Mouse (Mus musculus) ES-E14 (cell line): ENCODE measurements around the gene Mpeg1. TPM values are rescaled to one million over a fixed set of nuclear protein-coding genes. Genes with fewer than 3 reads are reported as not detected.
A peak's percentile ranks its signal among the peaks of the same experiment; 100 is the strongest.

Experiments
- DNase-seq: peaks from one replicate; pipeline ENCODE4 v3.0.0-alpha.2; 2013; ENCODE audit warnings: low read depth, low spot score
- H3K27ac ChIP-seq: 2 replicates; pipeline ENCODE4 v1.5.1; 2012; ENCODE audit warnings: low read depth, mild to moderate bottlenecking, low read length, moderate library complexity, mixed read lengths; ENCODE audit not compliant: poor library complexity, insufficient read depth, severe bottlenecking
- H3K36me3 ChIP-seq: 2 replicates; pipeline ENCODE4 v1.6.1; 2012; ENCODE audit warnings: mild to moderate bottlenecking, low read length, moderate library complexity, mixed read lengths; ENCODE audit not compliant: control insufficient read depth, poor library complexity, insufficient read depth, severe bottlenecking
- H3K4me1 ChIP-seq, 2 experiments: fragments of 150-350 bp in 1 of 2; sonication (generic) in 1 of 2; 2 replicates each; pipeline ENCODE4 v1.6.1; 2012; ENCODE audit warnings: low read length in 2 of 2, mild to moderate bottlenecking in 1 of 2, mixed read lengths in 1 of 2; ENCODE audit not compliant: control insufficient read depth in 2 of 2, insufficient read depth in 2 of 2, poor library complexity in 1 of 2
- H3K4me3 ChIP-seq, 2 experiments: fragments of 150-350 bp in 1 of 2; sonication (generic) in 1 of 2; 2 replicates each; pipeline ENCODE4 v1.5.1; 2012; ENCODE audit warnings: low read length in 2 of 2, low read depth in 1 of 2, mild to moderate bottlenecking in 1 of 2, mixed read lengths in 1 of 2; ENCODE audit not compliant: insufficient read depth in 1 of 2, poor library complexity in 1 of 2, severe bottlenecking in 1 of 2
- H3K9ac ChIP-seq: 2 replicates; pipeline ENCODE4 v1.6.1; 2012; ENCODE audit warnings: low read depth, mild to moderate bottlenecking, low read length, mixed read lengths; ENCODE audit not compliant: poor library complexity, insufficient read depth, severe bottlenecking
- H3K9me3 ChIP-seq: fragments of 150-350 bp; sonication (generic); 2 replicates; pipeline ENCODE4 v1.6.1; 2012; ENCODE audit warnings: low read depth, mild to moderate bottlenecking, low read length; ENCODE audit not compliant: control insufficient read depth, insufficient read depth
- CHD2 ChIP-seq: IDR thresholded peaks from 2 replicates; pipeline ENCODE4 v1.6.1; 2014; ENCODE audit warnings: mild to moderate bottlenecking, low read depth, low read length, inconsistent platforms
- HCFC1 ChIP-seq: IDR thresholded peaks from 2 replicates; pipeline ENCODE4 v1.6.1; 2012; ENCODE audit warnings: low read length, inconsistent platforms, borderline replicate concordance; ENCODE audit not compliant: insufficient read depth
- MAFK ChIP-seq: IDR thresholded peaks from 2 replicates; pipeline ENCODE4 v1.6.1; 2014; ENCODE audit warnings: mild to moderate bottlenecking, low read depth, low read length, inconsistent platforms; ENCODE audit not compliant: insufficient read depth
- ZC3H11A ChIP-seq: IDR thresholded peaks from 2 replicates; pipeline ENCODE4 v1.6.1; 2012; ENCODE audit warnings: low read depth, mild to moderate bottlenecking, inconsistent platforms, low read length, borderline replicate concordance
- ZNF384 ChIP-seq: IDR thresholded peaks from 2 replicates; pipeline ENCODE4 v1.6.1; 2012; ENCODE audit warnings: low read depth, low read length, inconsistent platforms
- in situ Hi-C, 2 experiments: fragments of 600-800 bp; cut with MboI; formaldehyde crosslinking; loops; one replicate each; pipeline ENCODE4 v1.15.1; 2025; ENCODE audit warnings: low sequenced_read_pairs in 2 of 2, inconsistent platforms in 1 of 2; ENCODE audit not compliant: unreplicated experiment in 2 of 2
- total RNA-seq: library from RNA; depleted of rRNA; stranded (reverse); fragments of 300-350 nt; gene quantifications from 2 replicates; pipeline ENCODE4 v1.2.3, GENCODE M21; 2012

Mpeg1 gene
- total RNA-seq, 1 experiment = 0.18 TPM

- H3K27ac ChIP-seq = no peak overlapping the region
- no peaks in the 10 kb centered on the region for H3K36me3 ChIP-seq
- no peaks in the 10 kb centered on the region for H3K9me3 ChIP-seq
- no peak for DNase-seq
- H3K9ac ChIP-seq = no peak overlapping the region
- H3K4me1 ChIP-seq = peaks cover 0 to 3% of the 10 kb centered on the region in 2 experiments; a peak in 1 of 4 replicates
- TF ChIP-seq CHD2 (no peak), MAFK (no peak), HCFC1 (no peak), ZC3H11A (no peak), ZNF384 (no peak)
- in situ Hi-C loops = no loop called here
- H3K4me3 ChIP-seq = no peak overlapping the region
Measured at GRCm38 (mm10) chr19:12465530-12466144, 5.1 kb downstream of the Mpeg1 start.

- no peak overlapping the region for H3K4me3 ChIP-seq
- no peak overlapping the region for H3K27ac ChIP-seq
- no peak for DNase-seq
- TF ChIP-seq ZNF384 (no peak), ZC3H11A (no peak), MAFK (no peak), HCFC1 (no peak), CHD2 (no peak)
- no peak overlapping the region for H3K9ac ChIP-seq
- H3K9me3 ChIP-seq = no peaks in the 10 kb centered on the region
- no peaks in the 10 kb centered on the region for H3K36me3 ChIP-seq
- in situ Hi-C loops = no loop called here
- peaks cover 0 to 3% of the 10 kb centered on the region in 2 experiments; a peak in 1 of 4 replicates for H3K4me1 ChIP-seq
Measured at GRCm38 (mm10) chr19:12466204-12466603, 5.6 kb downstream of the Mpeg1 start.

GRCm38 (mm10) chr19:12467436-12467835 lies 6.9 kb downstream of the Mpeg1 start:
- in situ Hi-C loops = no loop called here
- H3K36me3 ChIP-seq = no peaks in the 10 kb centered on the region
- H3K9me3 ChIP-seq = no peaks in the 10 kb centered on the region
- peak; percentile 61 for DNase-seq
- no peak overlapping the region for H3K4me3 ChIP-seq
- TF ChIP-seq ZC3H11A (peak; percentile 94), HCFC1 (0 out of 2 replicates have a peak, but pooled peaks have one; percentile 37), CHD2 (no peak), MAFK (no peak), ZNF384 (no peak)
- peaks cover 0 to 3% of the 10 kb centered on the region in 2 experiments; a peak in 1 of 4 replicates for H3K4me1 ChIP-seq
- H3K9ac ChIP-seq = no peak overlapping the region
- H3K27ac ChIP-seq = no peak overlapping the region

- no peak for DNase-seq
Measured at GRCm38 (mm10) chr19:12471866-12472265, 11.3 kb downstream of the Mpeg1 start.

More at GRCm38 (mm10) chr19:12471866-12472265, 11.3 kb downstream of the Mpeg1 start:
- no peak for TF ChIP-seq MAFK
- TF ChIP-seq ZC3H11A = no peak
- TF ChIP-seq ZNF384 = no peak
- no peak for TF ChIP-seq CHD2
- TF ChIP-seq HCFC1 = no peak
- Histone ChIP-seq H3K36me3 (no peaks in the 10 kb centered on the region), H3K4me3 (no peak overlapping the region), H3K9me3 (no peaks in the 10 kb centered on the region), H3K27ac (no peak overlapping the region), H3K9ac (no peak overlapping the region), H3K4me1 (no peaks in the 10 kb centered on the region)
- in situ Hi-C loops = no loop called here
